Mouse (Mus musculus) midbrain, embryonic 11.5 days (tissue): Measurements from ENCODE around the gene Uhrf2. TPM values are rescaled to one million over a fixed set of nuclear protein-coding genes. Genes with fewer than 3 reads are reported as not detected.

Experiments
- ATAC-seq: fragments of 200-750 bp; cut with Nextera tagmentation; 2 replicates; pipeline ENCODE4 v1.8.0; 2017; ENCODE audit warnings: moderate TSS enrichment, moderate library complexity; ENCODE audit not compliant: low FRiP score
- DNase-seq: peaks from one replicate; pipeline ENCODE4 v3.0.0; 2015; ENCODE audit warnings: low spot score; ENCODE audit errors: missing footprints
- H3K27ac ChIP-seq: fragments of 300-500 bp; sonication (generic); 2 replicates; pipeline ENCODE4 v1.5.1; 2014; ENCODE audit warnings: low read depth, low read length
- H3K27me3 ChIP-seq: fragments of 300-500 bp; sonication (generic); 2 replicates; pipeline ENCODE4 v1.6.1; 2014; ENCODE audit warnings: mild to moderate bottlenecking, low read length, moderate library complexity, mixed read lengths; ENCODE audit not compliant: control insufficient read depth, insufficient read depth
- H3K36me3 ChIP-seq: fragments of 300-500 bp; sonication (generic); 2 replicates; pipeline ENCODE4 v1.6.1; 2014; ENCODE audit warnings: mild to moderate bottlenecking, low read length, moderate library complexity, mixed read lengths; ENCODE audit not compliant: control insufficient read depth, insufficient read depth
- H3K4me1 ChIP-seq: fragments of 300-500 bp; sonication (generic); 2 replicates; pipeline ENCODE4 v1.6.1; 2014; ENCODE audit warnings: low read length; ENCODE audit not compliant: control insufficient read depth, insufficient read depth
- H3K4me2 ChIP-seq: fragments of 300-500 bp; sonication (generic); 2 replicates; pipeline ENCODE4 v1.6.1; 2014; ENCODE audit warnings: mild to moderate bottlenecking, moderate library complexity
- H3K4me3 ChIP-seq: fragments of 300-500 bp; sonication (generic); 2 replicates; pipeline ENCODE4 v1.5.1; 2014; ENCODE audit warnings: low read depth, low read length
- H3K9ac ChIP-seq: fragments of 300-500 bp; sonication (generic); 2 replicates; pipeline ENCODE4 v1.6.1; 2014; ENCODE audit warnings: low read length
- H3K9me3 ChIP-seq: fragments of 300-500 bp; sonication (generic); 2 replicates; pipeline ENCODE4 v1.6.1; 2016; ENCODE audit warnings: low read length; ENCODE audit not compliant: control insufficient read depth
- WGBS: fragments of 180-500 bp; shearing (Covaris S2); extraction: QIAGEN DNeasy Blood & Tissue Kit; methylation state at CpG from one replicate; pipeline ENCODE4 v1.1.7; 2014; 5-methylcytosine and 5-hydroxymethylcytosine counted together
- polyA plus RNA-seq: library from polyadenylated mRNA; unstranded; fragments of >200 nt; fragmentation: Nextera tagmentation; extraction: Ambion mirVana; gene quantifications from 2 replicates; pipeline ENCODE4 v1.2.1, GENCODE M21; 2014

Uhrf2 gene
- polyA plus RNA-seq, 1 experiment from 2014 or later, result 80.3 TPM

DNA sequence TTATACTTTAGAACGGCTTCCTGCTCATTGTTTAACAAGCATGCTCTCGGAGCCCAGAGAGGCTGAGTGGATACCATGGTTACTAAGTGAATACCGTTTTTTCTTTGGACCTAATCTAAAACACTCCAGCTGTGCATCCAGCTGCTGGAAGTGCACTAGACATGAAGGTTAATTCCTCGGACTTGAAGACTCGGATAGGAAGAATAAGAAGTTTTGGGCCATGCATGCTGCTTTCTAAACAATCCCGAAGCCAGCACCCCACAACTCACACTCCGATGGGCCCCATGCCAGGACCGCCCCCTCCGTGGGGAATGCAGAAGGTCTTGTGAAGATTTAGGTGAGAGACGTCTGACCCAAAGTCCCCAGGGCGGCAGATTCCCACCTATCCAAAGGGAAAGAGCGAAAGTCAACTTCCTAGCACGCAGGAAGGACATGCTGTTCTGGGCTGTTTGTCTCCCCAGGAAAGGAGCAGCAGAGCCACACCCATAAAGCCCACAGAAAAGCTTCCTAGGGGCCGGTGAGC is 84.7 kb downstream of the Uhrf2 start:
- Histone ChIP-seq H3K27me3 (no peaks in the 10 kb centered on the region), H3K9ac (no peak overlapping the region), H3K4me3 (no peak overlapping the region), H3K4me2 (no peak overlapping the region), H3K9me3 (no peaks in the 10 kb centered on the region), H3K36me3 (no peaks in the 10 kb centered on the region), H3K4me1 (peaks cover 17% of the 10 kb centered on the region), H3K27ac (no peak overlapping the region)
- peak; percentile 89 for DNase-seq
- ATAC-seq, result no peak
- 41% methylated on average over 14 of the region's 14 CpGs for WGBS

DNA sequence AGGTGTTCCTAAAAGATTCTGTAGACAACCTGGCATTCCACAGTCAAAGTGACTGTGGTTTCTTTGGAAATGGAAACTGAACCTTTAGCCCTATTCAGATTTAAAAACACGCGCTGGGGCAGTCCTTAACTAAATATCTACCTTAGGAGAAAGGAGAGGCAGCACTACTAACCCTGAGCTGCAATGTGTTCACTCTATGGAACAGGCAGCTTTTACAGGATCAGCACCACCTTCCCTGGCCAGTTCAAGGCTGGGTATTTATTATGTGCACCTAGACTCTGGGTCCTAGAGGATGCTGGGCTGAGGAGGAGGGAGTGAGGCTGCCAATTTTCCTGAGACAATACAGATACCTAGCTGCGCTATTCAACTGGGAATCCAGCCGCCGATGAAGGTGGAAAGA is 85.3 kb downstream of the Uhrf2 start:
- peaks cover 17% of the 10 kb centered on the region for H3K4me1 ChIP-seq
- ATAC-seq, result no peak
- no peak overlapping the region for H3K4me3 ChIP-seq
- no peak overlapping the region for H3K4me2 ChIP-seq
- H3K27me3 ChIP-seq, result no peaks in the 10 kb centered on the region
- 88% methylated on average over 5 of the region's 5 CpGs for WGBS
- H3K9ac ChIP-seq, result no peak overlapping the region
- H3K27ac ChIP-seq, result no peak overlapping the region
- no peaks in the 10 kb centered on the region for H3K36me3 ChIP-seq
- H3K9me3 ChIP-seq, result no peaks in the 10 kb centered on the region
- no peak for DNase-seq

- Histone ChIP-seq H3K27ac (peak overlapping the region; percentile 73; the same call in 1 of the 2 replicates), H3K9me3 (no peaks in the 10 kb centered on the region), H3K9ac (no peak overlapping the region), H3K4me1 (peaks cover 17% of the 10 kb centered on the region), H3K4me2 (no peak overlapping the region), H3K36me3 (no peaks in the 10 kb centered on the region), H3K27me3 (no peaks in the 10 kb centered on the region), H3K4me3 (no peak overlapping the region)
- 0 out of 2 replicates have a peak, but pooled peaks have one; percentile 33 for ATAC-seq
- WGBS, result 74% methylated on average over 4 of the region's 4 CpGs
- no peak for DNase-seq
Observed at GRCm38 (mm10) chr19:30117241-30117640, 86.9 kb downstream of the Uhrf2 start.

GRCm38 (mm10) chr19:30117775-30118174 is 87.5 kb downstream of the Uhrf2 start:
- ATAC-seq (peak; percentile 84), DNase-seq (peak; percentile 86)
- no peaks in the 10 kb centered on the region for H3K27me3 ChIP-seq
- no peak overlapping the region for H3K4me3 ChIP-seq
- peaks cover 17% of the 10 kb centered on the region for H3K4me1 ChIP-seq
- peak overlapping the region; percentile 8; the same call in 1 of the 2 replicates for H3K4me2 ChIP-seq
- no peaks in the 10 kb centered on the region for H3K9me3 ChIP-seq
- H3K36me3 ChIP-seq, result no peaks in the 10 kb centered on the region
- H3K9ac ChIP-seq, result no peak overlapping the region
- WGBS, result 60% methylated on average over 9 of the region's 9 CpGs
- peak overlapping the region; percentile 73 for H3K27ac ChIP-seq

DNA sequence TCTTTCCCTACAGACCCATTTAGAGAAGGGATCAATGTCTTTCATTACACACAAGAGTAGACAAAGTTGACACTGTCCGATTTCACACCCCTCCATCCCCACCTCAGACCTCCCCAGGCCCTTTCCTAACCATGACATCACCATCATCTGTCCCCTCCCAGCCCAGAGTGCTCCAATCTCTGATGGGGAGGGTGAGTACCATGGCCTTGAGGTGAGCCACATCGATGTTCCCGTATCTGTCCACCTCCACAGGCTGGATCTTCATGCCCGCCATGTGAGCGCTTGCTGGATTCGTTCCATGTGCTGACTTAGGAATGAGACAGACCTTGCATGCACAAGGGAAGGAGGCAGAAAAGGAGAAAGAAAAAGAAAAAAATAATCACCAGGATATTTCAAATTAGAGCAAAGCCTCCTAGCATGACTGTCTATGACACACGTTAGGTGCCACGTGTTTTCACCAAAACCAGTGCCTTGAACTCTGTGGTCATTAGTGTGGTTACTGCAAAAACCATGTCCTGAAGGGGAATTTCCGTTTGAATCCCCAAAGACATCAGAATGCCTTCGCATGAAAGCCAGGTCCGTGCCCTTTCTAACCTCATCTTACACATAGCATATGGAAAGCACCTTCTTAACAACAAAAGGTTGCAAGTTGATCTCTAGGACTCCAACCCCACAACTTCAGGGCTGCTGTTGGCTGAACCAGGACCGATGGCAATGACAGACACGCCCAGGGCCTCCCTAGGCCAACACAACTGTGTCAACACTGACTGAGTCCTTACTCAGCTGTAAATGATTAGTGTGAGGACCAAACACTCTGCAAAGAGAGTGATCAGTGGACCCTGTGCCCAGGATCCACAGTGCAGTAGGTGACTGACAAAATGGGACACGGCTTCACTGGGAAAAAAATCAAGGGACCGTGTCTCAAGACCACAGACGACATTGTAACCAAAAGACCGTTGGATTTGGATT is 88.3 kb downstream of the Uhrf2 start:
- H3K27ac ChIP-seq, result peak overlapping the region; percentile 73
- DNase-seq (no peak), ATAC-seq (peak; percentile 31)
- peak overlapping the region; percentile 8; the same call in 1 of the 2 replicates for H3K4me2 ChIP-seq
- no peak overlapping the region for H3K9ac ChIP-seq
- no peaks in the 10 kb centered on the region for H3K27me3 ChIP-seq
- no peaks in the 10 kb centered on the region for H3K36me3 ChIP-seq
- H3K4me3 ChIP-seq, result no peak overlapping the region
- peaks cover 17% of the 10 kb centered on the region for H3K4me1 ChIP-seq
- WGBS, result 89% methylated on average over 17 of the region's 17 CpGs
- no peaks in the 10 kb centered on the region for H3K9me3 ChIP-seq

DNA sequence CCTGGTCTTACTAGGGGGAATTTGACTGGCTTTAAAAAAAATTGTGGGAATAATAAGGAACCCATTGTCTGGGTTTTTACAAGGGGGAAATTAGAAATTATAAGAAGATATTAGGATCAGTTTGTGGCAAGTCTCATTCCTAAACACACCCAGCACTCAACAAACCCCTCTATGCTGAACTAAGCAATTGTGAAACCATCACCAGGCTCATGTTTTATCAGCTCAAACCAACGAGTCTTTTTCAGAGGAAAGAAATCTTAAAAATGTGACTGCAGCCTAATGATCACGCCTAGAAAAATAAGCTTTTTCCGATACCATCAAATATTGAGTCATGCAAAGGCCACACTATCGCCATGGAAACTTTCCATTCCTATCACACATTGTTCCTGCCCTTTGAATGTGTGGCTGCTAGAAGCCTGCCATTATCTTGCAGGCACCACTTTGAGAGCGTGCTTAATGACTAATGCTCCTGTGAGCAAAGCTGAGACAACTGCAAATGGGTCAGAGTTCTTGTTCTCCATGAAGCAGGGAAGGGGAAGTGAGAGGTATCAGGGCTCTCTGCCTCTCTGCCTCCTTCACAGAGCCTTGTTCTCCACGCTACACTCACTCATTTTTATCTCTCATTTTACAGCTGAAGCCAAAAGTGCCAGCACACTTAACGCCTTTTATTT is 94.8 kb downstream of the Uhrf2 start:
- no peak overlapping the region for H3K4me2 ChIP-seq
- H3K4me3 ChIP-seq, result no peak overlapping the region
- no peaks in the 10 kb centered on the region for H3K9me3 ChIP-seq
- no peak for DNase-seq
- ATAC-seq, result no peak
- no peak overlapping the region for H3K27ac ChIP-seq
- no peaks in the 10 kb centered on the region for H3K36me3 ChIP-seq
- WGBS, result 69% methylated on average over 7 of the region's 7 CpGs
- H3K9ac ChIP-seq, result no peak overlapping the region
- no peaks in the 10 kb centered on the region for H3K27me3 ChIP-seq
- H3K4me1 ChIP-seq, result peaks cover 4% of the 10 kb centered on the region; the same call in 1 of the 2 replicates

- no peak overlapping the region for H3K9ac ChIP-seq
- H3K4me1 ChIP-seq, result peaks cover 4% of the 10 kb centered on the region; the same call in 1 of the 2 replicates
- no peak for DNase-seq
- no peaks in the 10 kb centered on the region for H3K9me3 ChIP-seq
- no peaks in the 10 kb centered on the region for H3K27me3 ChIP-seq
- H3K27ac ChIP-seq, result no peak overlapping the region
- WGBS, result 81% methylated on average over 7 of the region's 7 CpGs
- no peak overlapping the region for H3K4me2 ChIP-seq
- no peak overlapping the region for H3K4me3 ChIP-seq
- no peak for ATAC-seq
- H3K36me3 ChIP-seq, result no peaks in the 10 kb centered on the region
Observed at GRCm38 (mm10) chr19:30125670-30126059, 95.4 kb downstream of the Uhrf2 start.

DNA sequence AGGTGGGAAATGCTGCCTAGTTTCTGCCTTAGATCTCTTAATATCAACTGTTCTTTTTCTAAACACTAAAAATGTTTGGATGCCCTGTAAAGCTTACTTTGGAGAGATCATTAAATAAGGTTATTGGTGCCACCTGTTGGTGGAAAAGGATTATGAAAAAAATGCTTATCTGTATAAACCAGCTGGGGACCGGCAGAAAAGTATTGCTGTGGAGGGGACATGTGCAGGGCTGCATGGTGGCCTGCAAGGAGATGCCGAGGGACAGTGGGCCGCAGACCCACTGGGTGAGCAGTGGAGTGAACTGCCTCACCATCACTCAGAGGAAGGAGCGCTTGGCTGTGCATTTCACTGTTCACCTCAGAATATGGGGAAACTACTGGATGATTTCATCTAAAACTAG is 97.9 kb downstream of the Uhrf2 start:
- DNase-seq (no peak), ATAC-seq (no peak)
- Histone ChIP-seq H3K27ac (no peak overlapping the region), H3K9ac (no peak overlapping the region), H3K4me1 (peaks cover 4% of the 10 kb centered on the region; the same call in 1 of the 2 replicates), H3K4me3 (no peak overlapping the region), H3K4me2 (no peak overlapping the region), H3K36me3 (no peaks in the 10 kb centered on the region), H3K27me3 (no peaks in the 10 kb centered on the region), H3K9me3 (no peaks in the 10 kb centered on the region)
- 84% methylated on average over 4 of the region's 4 CpGs for WGBS

GRCm38 (mm10) chr19:30136308-30136707 is 106.0 kb downstream of the Uhrf2 start:
- H3K4me2 ChIP-seq, result no peak overlapping the region
- no peaks in the 10 kb centered on the region for H3K27me3 ChIP-seq
- no peaks in the 10 kb centered on the region for H3K4me1 ChIP-seq
- ATAC-seq (no peak), DNase-seq (no peak)
- H3K27ac ChIP-seq, result no peak overlapping the region
- H3K36me3 ChIP-seq, result peaks cover 2% of the 10 kb centered on the region; the same call in 1 of the 2 replicates
- H3K9ac ChIP-seq, result no peak overlapping the region
- H3K9me3 ChIP-seq, result no peaks in the 10 kb centered on the region
- no peak overlapping the region for H3K4me3 ChIP-seq
- WGBS, result 89% methylated on average over 1 of the region's 1 CpGs
